Mouse (Mus musculus): Measurements from ENCODE around the gene 1810062G17Rik. TPM values are rescaled to one million over a fixed set of nuclear protein-coding genes. Genes with fewer than 3 reads are reported as not detected.
A peak's percentile ranks its signal among the peaks of the same experiment; 100 is the strongest.

Gene 1810062G17Rik
- polyA plus RNA-seq, 1 experiment from 2014 or later = 2.7 TPM

- H3K4me1 ChIP-seq = no peaks in the 10 kb centered on the region
- no peak overlapping the region for H3K9ac ChIP-seq
- H3K27me3 ChIP-seq = no peaks in the 10 kb centered on the region
- ATAC-seq (ENCODE audit: insufficient number of reproducible peaks, low FRiP score, low TSS enrichment, low read depth) = no peak
- 78% methylated on average over 8 of the region's 8 CpGs for WGBS
- no peak overlapping the region for H3K4me3 ChIP-seq (replicated peaks)
- H3K27ac ChIP-seq (replicated peaks) = no peak overlapping the region
- H3K4me2 ChIP-seq (replicated peaks) = no peak overlapping the region
- no peaks in the 10 kb centered on the region for H3K36me3 ChIP-seq
- no peaks in the 10 kb centered on the region for H3K9me3 ChIP-seq (replicated peaks)
Measured at GRCm38 (mm10) chr3:36505306-36505705, 29.6 kb downstream of the 1810062G17Rik start.

- no peak for ATAC-seq (ENCODE audit: insufficient number of reproducible peaks, low FRiP score, low TSS enrichment, low read depth)
- H3K9me3 ChIP-seq (replicated peaks) = no peaks in the 10 kb centered on the region
- H3K27ac ChIP-seq (replicated peaks) = no peak overlapping the region
- no peak overlapping the region for H3K9ac ChIP-seq
- H3K4me2 ChIP-seq (replicated peaks) = no peak overlapping the region
- H3K36me3 ChIP-seq = no peaks in the 10 kb centered on the region
- no peak overlapping the region for H3K4me3 ChIP-seq (replicated peaks)
- no peaks in the 10 kb centered on the region for H3K4me1 ChIP-seq
- WGBS = 51% methylated on average over 10 of the region's 10 CpGs
- no peaks in the 10 kb centered on the region for H3K27me3 ChIP-seq
Measured at GRCm38 (mm10) chr3:36505809-36506735, 30.3 kb downstream of the 1810062G17Rik start.

- 88% methylated on average over 6 of the region's 6 CpGs for WGBS
- H3K4me3 ChIP-seq (replicated peaks) = no peak overlapping the region
- H3K27ac ChIP-seq (replicated peaks) = no peak overlapping the region
- H3K27me3 ChIP-seq = no peaks in the 10 kb centered on the region
- no peaks in the 10 kb centered on the region for H3K36me3 ChIP-seq
- no peaks in the 10 kb centered on the region for H3K9me3 ChIP-seq (replicated peaks)
- no peak for ATAC-seq (ENCODE audit: insufficient number of reproducible peaks, low FRiP score, low TSS enrichment, low read depth)
- H3K4me1 ChIP-seq = no peaks in the 10 kb centered on the region
- H3K4me2 ChIP-seq (replicated peaks) = no peak overlapping the region
- H3K9ac ChIP-seq = no peak overlapping the region
Measured at GRCm38 (mm10) chr3:36511491-36511890, 35.8 kb downstream of the 1810062G17Rik start.

GRCm38 (mm10) chr3:36516196-36516595 lies 40.5 kb downstream of the 1810062G17Rik start:
- no peak for ATAC-seq (ENCODE audit: insufficient number of reproducible peaks, low FRiP score, low TSS enrichment, low read depth)
- WGBS = 86% methylated on average over 9 of the region's 9 CpGs
- no peaks in the 10 kb centered on the region for H3K36me3 ChIP-seq
- no peak overlapping the region for H3K9ac ChIP-seq
- peaks cover 16% of the 10 kb centered on the region for H3K27me3 ChIP-seq
- H3K27ac ChIP-seq (replicated peaks) = no peak overlapping the region
- H3K9me3 ChIP-seq (replicated peaks) = no peaks in the 10 kb centered on the region
- no peak overlapping the region for H3K4me3 ChIP-seq (replicated peaks)
- H3K4me1 ChIP-seq = peaks cover 4% of the 10 kb centered on the region
- H3K4me2 ChIP-seq (replicated peaks) = no peak overlapping the region

GRCm38 (mm10) chr3:36521073-36522060 lies 45.6 kb downstream of the 1810062G17Rik start, which contains the start of gene Gm11549:
Gm11549 (minus strand) TSS chr3:36521813.
- Histone ChIP-seq H3K4me1 (peaks cover 9% of the 10 kb centered on the region), H3K27me3 (peaks cover 33% of the 10 kb centered on the region), H3K36me3 (no peaks in the 10 kb centered on the region), H3K9ac (peak within 1 kb of the TSS; percentile 12; the same call in 1 of the 2 replicates), H3K9me3 (replicated peaks) (no peaks in the 10 kb centered on the region), H3K4me2 (replicated peaks) (peak within 1 kb of the TSS; percentile 95), H3K4me3 (replicated peaks) (peak within 1 kb of the TSS; percentile 47), H3K27ac (replicated peaks) (no peak within 1 kb of the TSS)
- 1% methylated on average over 49 of the region's 51 CpGs for WGBS
- ATAC-seq (ENCODE audit: insufficient number of reproducible peaks, low FRiP score, low TSS enrichment, low read depth) = 0 out of 2 replicates have a peak, but pooled peaks have one; percentile 24

- ATAC-seq (ENCODE audit: insufficient number of reproducible peaks, low FRiP score, low TSS enrichment, low read depth) = no peak
- H3K27ac ChIP-seq (replicated peaks) = no peak overlapping the region
- 12% methylated on average over 4 of the region's 4 CpGs for WGBS
- H3K9ac ChIP-seq = no peak overlapping the region
- no peaks in the 10 kb centered on the region for H3K9me3 ChIP-seq (replicated peaks)
- peaks cover 33% of the 10 kb centered on the region for H3K27me3 ChIP-seq
- H3K36me3 ChIP-seq = no peaks in the 10 kb centered on the region
- no peak overlapping the region for H3K4me2 ChIP-seq (replicated peaks)
- no peak overlapping the region for H3K4me3 ChIP-seq (replicated peaks)
- H3K4me1 ChIP-seq = peaks cover 9% of the 10 kb centered on the region
Measured at GRCm38 (mm10) chr3:36522137-36522536, 46.4 kb downstream of the 1810062G17Rik start.

- Histone ChIP-seq H3K36me3 (no peaks in the 10 kb centered on the region), H3K4me3 (replicated peaks) (no peak overlapping the region), H3K9me3 (replicated peaks) (no peaks in the 10 kb centered on the region), H3K4me1 (peaks cover 9% of the 10 kb centered on the region), H3K4me2 (replicated peaks) (no peak overlapping the region), H3K27ac (replicated peaks) (no peak overlapping the region), H3K27me3 (peaks cover 29% of the 10 kb centered on the region), H3K9ac (no peak overlapping the region)
- ATAC-seq (ENCODE audit: insufficient number of reproducible peaks, low FRiP score, low TSS enrichment, low read depth) = no peak
- 54% methylated on average over 3 of the region's 3 CpGs for WGBS
Measured at GRCm38 (mm10) chr3:36524466-36524865, 48.7 kb downstream of the 1810062G17Rik start.

- no peak overlapping the region for H3K9ac ChIP-seq
- H3K27ac ChIP-seq (replicated peaks) = no peak overlapping the region
- no peak for ATAC-seq (ENCODE audit: insufficient number of reproducible peaks, low FRiP score, low TSS enrichment, low read depth)
- H3K9me3 ChIP-seq (replicated peaks) = no peaks in the 10 kb centered on the region
- H3K27me3 ChIP-seq = peaks cover 15% of the 10 kb centered on the region
- H3K4me3 ChIP-seq (replicated peaks) = no peak overlapping the region
- H3K4me1 ChIP-seq = no peaks in the 10 kb centered on the region
- H3K4me2 ChIP-seq (replicated peaks) = no peak overlapping the region
- 90% methylated on average over 6 of the region's 6 CpGs for WGBS
- H3K36me3 ChIP-seq = no peaks in the 10 kb centered on the region
Measured at GRCm38 (mm10) chr3:36530345-36530744, 54.6 kb downstream of the 1810062G17Rik start.

- 77% methylated on average over 5 of the region's 5 CpGs for WGBS
- Histone ChIP-seq H3K27me3 (peaks cover 15% of the 10 kb centered on the region), H3K4me3 (replicated peaks) (no peak overlapping the region), H3K4me2 (replicated peaks) (no peak overlapping the region), H3K9ac (no peak overlapping the region), H3K9me3 (replicated peaks) (no peaks in the 10 kb centered on the region), H3K36me3 (no peaks in the 10 kb centered on the region), H3K27ac (replicated peaks) (no peak overlapping the region), H3K4me1 (no peaks in the 10 kb centered on the region)
- no peak for ATAC-seq (ENCODE audit: insufficient number of reproducible peaks, low FRiP score, low TSS enrichment, low read depth)
Measured at GRCm38 (mm10) chr3:36530781-36531180, 55.0 kb downstream of the 1810062G17Rik start.

GRCm38 (mm10) chr3:36531242-36531641 lies 55.5 kb downstream of the 1810062G17Rik start:
- 11% methylated on average over 2 of the region's 2 CpGs for WGBS
- H3K4me2 ChIP-seq (replicated peaks) = no peak overlapping the region
- no peaks in the 10 kb centered on the region for H3K9me3 ChIP-seq (replicated peaks)
- ATAC-seq (ENCODE audit: insufficient number of reproducible peaks, low FRiP score, low TSS enrichment, low read depth) = no peak
- H3K27ac ChIP-seq (replicated peaks) = no peak overlapping the region
- H3K36me3 ChIP-seq = no peaks in the 10 kb centered on the region
- H3K9ac ChIP-seq = no peak overlapping the region
- H3K4me3 ChIP-seq (replicated peaks) = no peak overlapping the region
- no peaks in the 10 kb centered on the region for H3K4me1 ChIP-seq
- peaks cover 15% of the 10 kb centered on the region for H3K27me3 ChIP-seq
